Mouse (Mus musculus) heart, adult 9 months (tissue): ENCODE results near the gene Pde2a.
"Not testable (repeated sequence)": the region's sequence is repeated elsewhere in the genome, so short reads cannot be mapped to it uniquely, and the experiment has no call there.

Experiments
- DNase-seq, 2 experiments: peaks; one replicate each; pipeline ENCODE4 v3.0.0; 2022; ENCODE audit warnings: low spot score in 2 of 2

Gene Pde2a

GRCm38 (mm10) chr7:101513655-101514054, 92.2 kb downstream of the Pde2a start:
- no peak for DNase-seq

DNA sequence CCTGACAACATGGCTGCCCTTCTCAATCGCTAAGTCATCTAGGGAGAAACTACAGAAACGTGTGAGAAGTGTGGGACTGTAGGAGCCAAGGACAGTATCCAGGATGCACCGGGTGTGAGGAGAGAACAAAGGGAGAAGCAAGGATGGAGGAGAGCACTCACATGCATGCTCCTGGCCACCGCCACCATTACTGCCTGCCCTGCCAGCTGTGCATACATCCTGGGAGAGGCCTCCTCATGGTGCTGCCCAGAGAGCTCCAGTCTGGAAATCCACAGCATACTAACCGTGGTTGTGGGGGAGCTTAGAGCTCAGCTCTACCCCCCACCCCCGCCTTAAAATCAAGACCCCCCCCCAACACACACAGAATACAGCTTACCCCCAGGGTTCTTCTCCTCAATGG, 93.3 kb downstream of the Pde2a start:
- DNase-seq = no peak

- no peak for DNase-seq
Observed at GRCm38 (mm10) chr7:101515295-101515694, 93.8 kb downstream of the Pde2a start.

DNA sequence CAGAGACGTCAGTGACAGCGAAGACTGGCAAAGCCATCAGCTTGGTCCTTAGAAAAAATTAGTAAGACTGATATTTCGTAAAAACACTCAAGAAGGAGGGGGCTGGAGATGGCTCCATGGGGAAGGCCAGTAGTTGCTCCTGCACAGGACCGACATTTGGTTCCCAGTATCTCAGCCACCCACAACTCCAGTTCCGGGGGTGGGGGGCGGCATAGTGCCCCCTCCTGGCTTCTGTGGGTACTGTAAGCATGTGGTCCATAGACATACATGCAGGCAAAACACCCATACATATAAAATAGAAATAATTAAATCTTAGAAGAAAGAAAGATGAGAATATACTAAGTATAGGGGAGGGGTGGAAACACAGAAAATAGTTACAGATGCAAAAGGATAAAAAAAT, 95.0 kb downstream of the Pde2a start:
- no peak for DNase-seq

DNA sequence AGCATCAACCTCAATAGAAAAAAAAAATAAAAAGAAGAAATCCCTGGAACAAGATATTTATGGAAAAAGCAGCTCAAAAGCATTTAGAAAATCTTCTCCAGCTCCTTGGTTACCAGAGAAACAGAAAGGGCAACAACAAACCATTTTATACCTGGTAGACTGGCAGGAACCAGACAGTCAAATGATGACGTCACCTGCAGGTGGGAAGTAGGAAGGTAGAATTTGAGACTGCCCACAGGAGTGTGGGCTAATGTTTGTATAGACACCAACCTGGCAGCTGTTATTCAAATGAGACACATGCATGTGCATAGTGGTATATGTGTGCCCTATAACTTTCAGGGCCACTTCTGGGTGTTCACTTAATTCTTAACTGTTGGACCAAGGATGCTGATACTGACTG, 100.2 kb downstream of the Pde2a start:
- no peak for DNase-seq

- no peak for DNase-seq
Observed at GRCm38 (mm10) chr7:101523205-101523604, 101.7 kb downstream of the Pde2a start.

DNA sequence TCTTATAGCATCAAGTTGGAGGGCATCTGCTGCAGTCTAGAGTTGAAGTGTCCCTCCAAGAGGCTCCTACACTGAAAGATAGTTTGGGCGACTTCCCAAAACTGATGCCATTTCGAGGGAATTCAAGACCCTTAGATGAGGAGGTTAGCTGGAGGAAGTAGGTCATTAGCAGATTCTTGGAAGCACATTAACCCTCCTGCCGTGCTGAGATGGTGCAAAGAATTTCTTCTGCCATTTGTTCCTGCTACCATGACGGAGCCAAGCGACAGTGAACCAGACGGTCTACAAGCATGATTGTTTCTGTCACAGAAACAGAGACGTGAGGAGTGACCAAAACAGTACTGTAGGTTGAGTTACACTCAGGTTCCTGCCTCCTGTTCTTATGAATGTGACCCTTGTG, 105.0 kb downstream of the Pde2a start:
- no peak for DNase-seq

GRCm38 (mm10) chr7:101534428-101534827, 112.9 kb downstream of the Pde2a start:
- DNase-seq = no peak

DNA sequence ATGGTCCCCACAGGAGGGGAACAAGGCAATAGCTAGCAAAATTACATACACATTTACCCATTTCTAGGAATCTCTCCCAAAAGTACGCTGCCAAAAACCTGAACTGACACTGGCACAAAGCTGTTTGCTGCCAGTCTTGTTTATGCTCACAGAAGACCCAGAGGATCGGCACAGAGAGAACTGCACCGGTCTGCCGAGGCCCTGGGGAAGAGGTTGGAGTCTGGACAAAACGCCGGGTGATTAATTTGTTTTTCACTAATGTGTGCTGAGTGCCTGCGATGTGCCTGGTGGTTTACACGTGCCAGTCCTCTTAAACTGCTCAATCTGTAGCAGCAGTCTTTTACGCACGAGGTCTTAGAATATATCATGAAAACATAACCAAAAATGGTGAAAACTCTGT, 113.6 kb downstream of the Pde2a start:
- DNase-seq = no peak

DNA sequence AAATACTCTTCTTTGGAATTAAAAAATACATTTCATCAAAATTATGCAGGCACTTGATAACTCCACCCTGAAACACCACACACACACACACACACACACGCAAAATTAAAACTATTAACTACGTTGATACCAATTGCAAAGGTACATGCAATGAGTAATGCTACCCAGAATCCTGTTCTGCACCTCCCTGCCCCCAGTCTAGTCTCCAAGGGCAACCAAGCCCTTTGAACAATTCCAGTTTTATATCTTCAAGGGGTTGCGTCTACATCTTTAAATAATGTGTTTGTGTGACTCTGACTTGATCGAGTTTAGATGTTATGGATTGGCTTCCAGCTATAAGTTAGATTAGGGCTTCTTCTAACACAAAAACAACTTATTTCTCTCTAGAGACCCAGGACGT, 114.0 kb downstream of the Pde2a start:
- no peak for DNase-seq

DNA sequence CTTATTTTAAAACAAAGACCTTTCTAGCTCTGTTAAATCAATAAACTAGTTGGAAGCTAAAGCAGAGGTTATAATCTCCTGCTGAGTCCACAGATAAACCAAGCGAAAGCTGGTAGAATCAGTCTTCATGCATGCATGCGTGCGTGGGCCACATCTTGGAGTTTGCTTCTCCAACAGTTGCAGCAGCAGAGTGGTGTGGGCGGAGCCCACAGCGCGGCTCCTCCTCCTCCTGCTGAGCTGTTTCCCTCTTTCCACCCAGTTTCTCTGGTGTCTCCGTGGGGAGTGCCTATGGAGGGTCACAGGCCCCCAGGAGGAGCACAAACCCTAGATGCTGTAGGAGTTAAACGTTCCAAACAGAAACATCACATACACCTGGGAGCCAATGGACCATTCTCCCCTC, 116.0 kb downstream of the Pde2a start:
- no peak for DNase-seq

DNA sequence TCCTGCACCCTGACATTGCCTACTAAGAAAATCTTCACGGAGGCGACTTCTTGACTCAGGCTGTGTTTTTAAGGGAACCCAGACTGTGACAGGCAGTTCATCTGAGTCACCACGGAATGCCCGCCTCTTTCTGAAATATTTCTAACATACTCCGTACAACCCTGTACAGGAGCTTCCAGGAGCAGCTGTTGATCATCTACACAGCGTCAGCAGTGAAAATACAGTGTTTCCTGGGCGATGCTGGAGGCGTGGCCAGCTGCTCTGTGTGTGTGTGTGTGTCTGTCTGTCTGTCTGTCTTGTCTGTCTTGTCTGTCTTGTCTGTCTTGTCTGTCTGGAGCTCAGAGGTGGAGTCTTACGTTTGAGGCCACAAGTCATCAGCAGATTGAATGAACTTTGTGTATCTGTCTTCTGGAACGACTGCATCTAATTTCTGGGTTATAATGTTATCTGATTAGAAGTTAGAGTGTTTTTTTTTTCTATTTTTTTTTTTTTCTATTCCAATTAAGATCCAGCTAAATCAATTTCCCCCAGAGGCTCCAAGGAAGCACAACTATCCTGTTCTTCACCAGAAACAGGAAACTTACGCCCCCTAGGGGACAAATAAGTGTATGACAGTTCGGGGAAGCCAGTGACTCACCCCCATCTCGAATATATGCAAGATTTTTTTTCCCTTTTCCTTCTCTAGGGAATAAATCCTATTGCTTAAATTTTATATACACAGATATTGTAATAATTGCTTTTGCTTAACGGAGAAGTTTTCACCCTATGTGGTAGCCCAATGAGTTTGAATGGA, 116.8 kb downstream of the Pde2a start:
- DNase-seq = peak; percentile 22 to 23

DNA sequence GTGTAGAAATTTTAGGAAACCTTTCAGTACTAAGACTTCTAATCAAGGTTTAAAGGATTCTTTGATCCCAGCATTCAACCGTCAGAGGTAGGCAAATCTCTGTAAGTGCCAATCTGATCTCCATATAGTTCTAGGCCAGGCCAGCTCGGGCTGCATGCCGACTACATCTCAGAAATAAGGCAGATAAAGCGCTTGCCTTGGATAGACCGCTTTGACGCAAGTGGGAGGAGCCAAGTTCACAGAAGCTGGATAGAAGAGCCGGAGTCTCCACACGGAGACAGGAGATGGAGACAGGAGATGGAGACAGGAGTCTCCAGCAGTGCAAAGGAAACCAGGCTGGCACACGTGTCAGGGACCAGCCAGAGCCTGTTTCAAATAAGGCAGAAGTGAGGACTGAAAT, 118.3 kb downstream of the Pde2a start:
- DNase-seq = no peak

GRCm38 (mm10) chr7:101540684-101541083, 119.2 kb downstream of the Pde2a start:
- no peak for DNase-seq

DNA sequence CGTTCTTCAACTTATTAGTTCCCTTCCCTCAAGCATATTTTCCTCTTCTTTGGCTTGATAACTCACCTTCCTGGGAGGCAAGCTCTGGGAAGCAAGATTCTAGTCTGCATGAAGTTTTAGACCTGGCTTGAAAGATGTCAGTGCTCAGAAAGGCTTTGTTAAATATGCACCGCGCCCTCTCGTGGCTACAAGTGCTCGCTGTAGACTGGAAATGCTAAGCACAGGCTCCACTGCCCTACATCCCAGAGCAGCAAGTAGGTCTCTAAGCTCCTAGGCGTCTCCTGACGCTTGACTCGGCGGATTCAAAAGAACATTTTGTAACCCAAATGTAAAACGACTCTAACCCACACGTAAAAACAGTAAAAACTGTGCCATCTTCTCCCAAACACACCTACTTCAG, 119.6 kb downstream of the Pde2a start:
- peak; percentile 33 to 47 for DNase-seq

DNA sequence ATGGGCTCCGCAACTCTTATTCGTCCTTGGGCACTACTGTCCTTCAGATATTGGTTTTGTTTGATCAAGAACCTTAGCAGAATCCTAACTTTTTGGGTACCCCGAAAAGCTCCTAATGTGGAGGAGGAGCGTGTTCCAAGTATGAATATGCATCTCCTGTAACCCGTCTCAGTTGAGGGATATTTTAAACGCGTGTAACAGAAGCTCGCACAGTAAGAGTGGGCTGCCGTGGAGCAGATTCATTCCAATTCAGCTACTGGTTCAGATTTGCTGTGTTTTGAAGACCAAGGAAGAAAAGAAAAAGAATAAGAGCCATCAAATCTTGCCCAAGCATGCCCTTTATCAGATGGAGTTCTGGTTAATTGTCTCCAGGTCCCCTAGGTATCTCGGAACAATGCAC, 120.2 kb downstream of the Pde2a start:
- no peak for DNase-seq

- DNase-seq = no peak
Observed at GRCm38 (mm10) chr7:101547651-101548050, 126.2 kb downstream of the Pde2a start.

DNA sequence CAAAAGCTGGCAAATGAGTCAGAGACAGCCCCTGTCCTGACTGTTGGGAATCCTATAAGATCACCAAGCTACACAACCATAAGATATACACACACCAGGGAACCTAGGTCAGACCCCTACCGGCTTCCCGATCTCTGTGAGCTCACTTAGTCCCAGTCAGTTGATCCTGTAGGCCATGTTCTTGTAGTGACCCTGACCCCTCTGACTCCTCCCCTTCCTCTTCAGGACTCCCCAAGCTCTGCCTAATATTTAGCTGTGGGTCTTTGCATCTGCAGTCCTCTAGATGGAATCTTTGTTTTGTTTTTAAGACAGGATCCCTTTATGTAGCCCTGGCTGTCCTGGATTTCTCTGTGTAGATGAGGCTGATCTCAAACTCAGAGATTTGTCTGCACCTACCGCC, 127.8 kb downstream of the Pde2a start:
- no peak for DNase-seq

- DNase-seq = no peak
Observed at GRCm38 (mm10) chr7:101550686-101551485, 129.4 kb downstream of the Pde2a start.

DNA sequence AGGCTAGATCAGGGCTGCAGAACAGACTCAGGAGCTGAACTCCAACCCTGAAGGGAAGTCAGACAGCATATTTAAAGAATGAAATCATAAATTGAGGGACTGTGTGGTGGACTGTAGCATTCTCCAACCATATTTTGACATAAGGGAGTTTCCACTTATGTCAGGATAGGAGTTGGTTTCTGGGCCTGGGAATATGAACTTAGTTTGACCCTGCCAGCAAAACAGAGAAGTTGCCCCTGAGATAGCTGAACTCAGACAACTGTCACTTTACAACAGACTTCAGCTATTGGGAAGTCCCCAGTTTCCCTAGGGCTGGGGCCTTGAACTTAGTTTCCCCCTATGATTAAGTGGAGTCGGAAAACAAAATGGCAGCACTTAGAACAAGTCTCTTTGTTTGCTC, 130.0 kb downstream of the Pde2a start:
- no peak for DNase-seq

- DNase-seq = not testable (repeated sequence)
Observed at GRCm38 (mm10) chr7:101555473-101555872, 134.0 kb downstream of the Pde2a start.

DNA sequence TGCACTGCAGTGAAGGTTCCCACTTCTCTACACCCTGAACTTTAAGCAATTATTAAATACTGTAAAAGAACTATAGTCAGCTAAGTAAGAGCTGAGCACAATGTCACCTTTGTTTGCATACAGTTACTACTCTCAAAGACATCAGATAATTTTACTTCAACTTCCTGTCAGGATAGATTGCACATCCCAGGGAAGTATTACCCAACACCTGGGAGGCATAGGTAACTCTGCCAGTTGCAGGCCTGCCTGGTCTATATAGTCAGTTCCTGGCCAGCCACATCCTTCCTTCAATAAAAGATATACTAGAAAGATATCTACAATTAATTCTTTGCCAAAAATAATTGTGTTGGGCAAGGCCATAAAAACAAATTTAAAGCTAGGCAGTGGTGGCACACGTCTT, 135.9 kb downstream of the Pde2a start:
- no peak for DNase-seq

GRCm38 (mm10) chr7:101559393-101559792, 137.9 kb downstream of the Pde2a start:
- not testable (repeated sequence) for DNase-seq
